Mouse (Mus musculus): ENCODE results near the gene Hist1h3a. TPM values are rescaled to one million over a fixed set of nuclear protein-coding genes. Genes with fewer than 3 reads are reported as not detected.
"Not testable (repeated sequence)": the region's sequence is repeated elsewhere in the genome, so short reads cannot be mapped to it uniquely, and the experiment has no call there.

Hist1h3a gene
- total RNA-seq, 2 experiments from 2014 or later, result 27.5 to 33.9 TPM

DNA sequence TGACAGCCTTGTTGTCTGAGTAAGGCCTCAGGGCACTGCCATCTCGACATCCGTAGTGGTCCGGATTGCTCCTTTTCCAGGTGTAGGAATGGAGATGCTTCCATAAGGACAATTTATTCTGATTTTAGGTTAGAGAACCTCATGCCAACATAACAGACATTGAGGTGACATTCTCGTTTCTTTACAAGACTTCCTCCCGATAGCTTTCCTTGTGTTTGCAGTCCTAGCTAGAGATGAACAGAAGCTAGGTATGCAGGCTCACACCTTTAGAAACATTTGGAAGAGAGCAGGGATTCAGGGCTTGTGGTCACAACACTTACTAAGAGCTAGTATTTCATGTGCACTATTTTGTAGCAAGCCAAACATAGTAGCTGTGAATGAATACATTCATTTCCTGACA lies 19.0 kb downstream of the Hist1h3a start:
- DNase-seq (ENCODE audit: low spot score in 2 of 2), result no peak

DNA sequence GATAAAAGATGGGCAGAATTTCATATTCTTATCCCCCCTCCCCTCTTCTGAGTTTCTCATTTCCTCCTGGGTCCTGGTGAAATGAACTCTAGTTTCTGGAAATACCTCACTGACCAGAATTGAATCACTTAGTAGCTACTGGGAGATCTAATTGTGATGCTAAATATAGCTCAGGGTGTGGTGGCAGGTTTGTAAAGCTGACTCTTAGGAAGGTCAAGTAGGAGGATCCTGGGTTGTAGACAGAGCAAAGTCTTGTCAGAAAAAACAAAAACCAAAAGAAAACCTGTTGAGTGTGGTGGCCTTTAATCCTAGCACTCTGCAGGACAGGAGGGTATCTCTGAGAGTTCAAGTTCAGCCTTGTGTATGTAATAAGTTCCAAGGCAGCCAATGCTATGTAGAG lies 20.2 kb downstream of the Hist1h3a start:
- no peak for DNase-seq (ENCODE audit: low spot score in 2 of 2)

DNA sequence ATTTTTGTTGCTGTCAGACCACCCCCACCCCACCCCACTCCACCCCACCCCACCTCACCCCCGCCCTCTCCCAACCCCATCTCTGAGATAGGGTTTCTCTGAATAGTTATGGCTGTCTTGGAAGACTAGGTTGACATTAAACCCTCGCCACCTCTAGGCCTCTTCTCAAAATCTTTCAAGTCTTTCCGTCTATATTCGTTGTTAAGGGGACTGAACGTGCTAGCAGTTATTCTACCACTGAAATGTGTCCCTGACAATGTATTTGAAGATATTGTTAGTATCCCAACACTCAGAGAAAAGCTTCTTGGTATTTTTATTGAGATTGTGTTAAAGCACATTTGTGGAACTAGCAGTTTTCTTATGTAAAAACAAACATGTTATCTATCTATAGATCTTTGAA lies 21.3 kb downstream of the Hist1h3a start:
- no peak for DNase-seq (ENCODE audit: low spot score in 2 of 2)

DNA sequence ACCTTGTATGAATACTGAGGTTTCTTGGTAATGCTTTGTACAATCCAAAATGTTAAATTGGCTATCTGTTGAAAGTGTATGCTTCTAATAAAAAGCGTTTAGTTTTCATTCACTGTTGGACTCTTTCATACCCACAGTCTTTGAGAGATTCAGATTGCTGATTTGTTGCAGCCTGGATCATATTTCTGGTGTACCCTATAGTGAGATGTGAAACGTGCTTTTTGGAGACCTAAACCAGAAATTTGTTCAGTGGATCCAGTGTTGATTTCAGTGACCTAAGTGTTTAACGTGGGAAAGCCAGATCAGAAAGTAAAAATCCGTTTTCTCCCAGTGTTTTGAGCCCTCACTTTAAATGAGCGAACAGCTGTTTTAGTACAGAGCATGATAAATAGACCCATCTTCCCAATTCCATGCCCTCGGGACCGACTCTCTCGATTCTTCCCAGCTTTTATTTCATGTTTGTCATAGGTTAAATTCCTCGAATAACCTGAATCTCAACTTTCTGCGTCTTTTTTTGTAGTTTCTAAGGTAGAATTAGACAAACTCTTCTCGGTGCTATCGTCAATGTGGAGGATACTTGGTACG lies 21.8 kb downstream of the Hist1h3a start:
- DNase-seq (ENCODE audit: low spot score in 2 of 2), result no peak

DNA sequence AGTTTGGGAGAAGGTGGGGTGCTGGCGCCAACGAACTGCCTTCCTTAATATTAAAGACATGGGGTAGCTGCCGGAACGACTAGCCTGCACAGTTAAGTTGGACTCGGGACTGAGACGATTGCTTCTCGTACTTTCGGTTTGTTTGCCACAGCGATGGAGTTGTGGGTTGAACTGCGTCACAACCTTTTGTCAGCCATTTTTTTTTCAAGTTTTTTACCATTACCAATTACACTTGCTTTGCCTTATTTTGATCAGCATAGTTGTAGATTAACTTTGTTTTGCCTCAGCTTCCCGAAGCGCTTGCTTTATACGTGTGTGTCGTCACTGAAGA lies 22.3 kb downstream of the Hist1h3a start:
- DNase-seq (ENCODE audit: low spot score in 2 of 2), result no peak

DNA sequence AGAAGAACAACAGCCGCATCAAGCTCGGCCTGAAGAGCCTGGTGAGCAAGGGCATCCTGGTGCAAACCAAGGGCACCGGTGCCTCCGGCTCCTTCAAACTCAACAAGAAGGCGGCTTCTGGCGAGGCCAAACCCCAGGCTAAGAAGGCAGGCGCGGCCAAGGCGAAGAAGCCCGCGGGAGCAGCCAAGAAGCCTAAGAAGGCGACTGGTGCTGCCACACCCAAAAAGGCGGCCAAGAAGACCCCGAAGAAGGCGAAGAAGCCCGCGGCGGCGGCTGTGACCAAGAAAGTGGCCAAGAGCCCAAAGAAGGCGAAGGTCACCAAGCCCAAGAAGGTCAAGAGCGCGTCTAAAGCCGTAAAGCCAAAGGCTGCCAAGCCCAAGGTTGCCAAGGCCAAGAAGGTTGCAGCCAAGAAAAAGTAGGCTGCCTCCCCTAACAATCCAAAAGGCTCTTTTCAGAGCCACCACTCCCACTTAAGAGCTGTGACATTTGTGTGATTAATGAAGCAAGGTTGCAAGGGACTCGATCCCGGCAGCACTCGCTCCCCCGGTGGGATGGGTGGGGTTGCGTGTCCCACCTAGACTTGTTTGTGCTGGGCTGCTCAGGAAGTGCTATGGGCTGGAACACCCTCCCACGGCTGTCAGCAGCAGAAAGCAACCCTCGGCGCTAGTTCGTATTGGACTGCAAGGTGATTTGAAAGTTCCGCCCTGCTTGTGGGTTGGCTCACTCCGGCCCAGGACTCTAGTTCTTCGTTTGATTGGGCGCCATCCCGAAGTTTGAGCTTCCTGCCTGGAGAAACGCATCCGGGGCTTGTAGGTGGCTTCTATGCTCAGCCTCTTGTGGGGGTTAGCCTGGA lies 22.9 kb downstream of the Hist1h3a start:
- peak; percentile 94 to 98 for DNase-seq (ENCODE audit: low spot score in 2 of 2)

DNA sequence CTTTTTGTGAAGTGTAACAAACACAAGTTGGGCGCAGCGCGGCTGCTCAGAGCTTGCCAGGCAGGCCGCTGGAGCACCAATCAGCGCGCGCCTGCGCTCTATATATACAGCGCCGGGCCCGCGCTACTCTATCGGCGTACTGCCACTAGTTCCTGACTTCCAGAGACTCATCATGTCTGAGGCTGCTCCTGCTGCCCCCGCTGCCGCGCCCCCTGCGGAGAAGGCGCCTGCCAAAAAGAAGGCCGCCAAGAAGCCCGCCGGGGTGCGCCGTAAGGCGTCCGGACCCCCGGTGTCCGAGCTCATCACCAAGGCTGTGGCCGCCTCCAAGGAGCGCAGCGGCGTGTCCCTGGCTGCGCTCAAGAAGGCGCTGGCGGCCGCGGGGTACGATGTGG lies 23.5 kb downstream of the Hist1h3a start, which contains the start of gene Hist1h1c:
Gene Hist1h1c, plus strand, starts transcription at position 132 of the 392 bp plus-strand sequence.
- peak; percentile 76 to 89 for DNase-seq (ENCODE audit: low spot score in 2 of 2)

DNA sequence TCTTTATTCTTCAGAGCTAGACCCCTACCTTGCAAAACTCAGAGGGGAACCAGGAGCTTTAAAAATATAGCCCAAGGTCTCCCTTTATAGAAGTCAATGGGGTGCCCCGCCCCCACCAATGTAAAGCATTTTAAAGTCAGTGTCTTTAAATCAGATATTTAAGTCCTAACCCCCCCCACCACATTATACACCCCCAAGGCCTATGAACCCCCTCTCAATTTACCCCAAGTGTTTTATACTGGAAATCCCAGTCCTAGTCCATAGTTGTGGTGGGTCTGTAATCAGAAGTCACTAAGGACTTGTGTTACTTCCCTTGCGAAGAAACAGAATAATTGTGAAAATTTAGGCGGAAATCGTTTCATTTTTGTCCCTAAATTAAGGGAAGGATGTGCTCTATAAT lies 24.1 kb downstream of the Hist1h3a start:
- DNase-seq (ENCODE audit: low spot score in 2 of 2), result no peak

DNA sequence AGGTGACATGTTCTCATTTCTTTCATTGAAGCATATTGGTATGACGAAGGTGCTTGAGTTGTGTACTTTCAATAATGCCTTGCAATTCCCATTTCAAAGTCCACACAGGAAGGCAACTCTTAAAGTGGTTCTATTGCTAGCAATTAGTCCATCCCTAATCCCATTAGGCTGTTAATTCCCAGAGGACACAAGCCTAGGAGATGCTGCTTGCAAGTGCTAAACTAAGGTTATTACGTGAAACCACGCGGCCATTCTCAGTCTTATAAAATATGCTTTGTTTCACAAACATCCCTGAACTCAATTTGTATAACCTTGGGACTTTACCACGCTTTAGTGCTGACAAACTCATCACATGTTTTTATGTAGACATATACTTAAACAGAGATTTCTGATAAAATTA lies 25.1 kb downstream of the Hist1h3a start:
- no peak for DNase-seq (ENCODE audit: low spot score in 2 of 2)

DNA sequence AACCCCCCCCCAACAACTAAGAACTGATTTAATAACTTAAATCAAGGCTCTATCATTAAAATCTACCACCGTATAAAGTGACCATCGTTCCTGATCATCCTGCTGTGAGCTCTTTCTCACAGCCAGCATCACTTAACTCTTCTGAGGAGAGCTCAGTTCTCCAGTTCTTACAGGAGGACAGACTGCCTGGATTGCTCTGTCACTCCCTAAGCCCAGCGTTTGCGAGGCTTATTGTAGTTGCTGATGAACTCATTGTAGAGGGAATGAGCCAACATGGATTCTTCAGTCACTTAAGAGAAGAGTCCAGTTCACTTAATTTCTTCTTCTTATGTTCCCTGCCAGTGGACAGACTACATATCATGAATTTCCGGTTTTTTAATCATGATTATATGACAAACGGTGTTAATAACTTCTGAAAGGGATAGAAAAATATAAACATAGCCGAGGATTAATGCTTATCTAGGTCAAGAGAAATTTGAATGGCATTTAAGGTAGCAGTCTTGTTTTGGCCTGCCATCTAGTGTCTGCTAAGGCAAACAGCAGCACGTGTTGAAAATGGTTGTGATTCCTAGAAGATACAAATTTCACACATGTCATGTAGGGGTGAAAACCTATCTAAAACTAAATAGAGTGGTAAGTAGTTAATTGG lies 29.9 kb downstream of the Hist1h3a start:
- DNase-seq (ENCODE audit: low spot score in 2 of 2), result peak in 1 of 2 experiments; percentile 66

DNA sequence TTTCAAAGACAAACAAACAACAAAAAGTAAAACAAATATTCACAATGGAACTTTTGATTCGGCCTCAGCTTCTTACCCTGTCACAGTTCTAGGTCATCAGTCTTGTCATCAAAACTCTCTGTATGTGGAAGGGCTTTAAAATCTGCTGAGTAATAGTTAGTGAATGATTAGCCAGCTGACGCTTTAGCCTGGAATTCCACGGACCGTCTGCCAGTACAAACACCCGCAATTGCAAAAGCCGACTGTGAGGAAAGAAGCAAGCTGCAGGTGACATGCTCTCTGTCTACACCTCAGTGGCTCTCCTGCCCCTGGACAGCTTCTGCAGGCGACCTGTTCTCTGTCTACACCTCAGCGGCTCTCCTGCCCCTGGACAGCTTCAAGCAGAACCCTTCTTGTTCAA lies 31.7 kb downstream of the Hist1h3a start:
- DNase-seq (ENCODE audit: low spot score in 2 of 2), result no peak

DNA sequence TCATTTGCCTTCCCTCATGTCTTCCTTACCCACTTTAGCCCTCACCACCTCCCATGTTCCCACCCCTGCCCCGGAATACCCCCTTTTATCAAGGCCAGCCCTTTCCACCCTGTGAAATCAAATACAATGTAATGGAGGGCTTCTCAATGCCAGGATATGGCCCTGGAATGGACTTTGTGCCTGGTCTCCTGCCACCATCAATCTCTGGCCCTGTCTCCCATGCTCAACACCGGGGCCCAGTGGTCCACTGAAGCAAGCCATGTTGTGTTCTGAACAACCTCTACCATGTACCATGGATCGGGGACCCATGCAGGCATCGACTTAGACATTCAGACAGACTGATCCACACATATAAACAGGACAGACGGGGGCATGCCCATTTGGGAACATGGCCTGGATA lies 32.5 kb downstream of the Hist1h3a start:
- no peak for DNase-seq (ENCODE audit: low spot score in 2 of 2)

DNA sequence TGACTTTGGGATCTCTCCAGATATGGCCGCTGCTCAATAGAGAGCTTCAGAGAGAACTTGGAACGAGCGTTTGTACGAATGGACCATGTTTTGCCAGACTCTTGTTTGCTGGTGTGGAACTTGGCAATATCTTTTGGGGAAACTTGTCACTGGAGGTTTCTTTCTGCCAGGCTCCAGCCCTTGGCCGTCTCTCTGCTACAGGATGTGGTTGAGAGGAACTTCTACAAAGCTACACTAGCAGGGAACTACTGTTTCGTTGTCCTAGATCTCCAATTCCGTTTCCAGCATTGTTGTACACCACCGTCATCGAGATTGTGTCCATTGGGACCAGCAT lies 33.0 kb downstream of the Hist1h3a start:
- DNase-seq (ENCODE audit: low spot score in 2 of 2), result no peak

DNA sequence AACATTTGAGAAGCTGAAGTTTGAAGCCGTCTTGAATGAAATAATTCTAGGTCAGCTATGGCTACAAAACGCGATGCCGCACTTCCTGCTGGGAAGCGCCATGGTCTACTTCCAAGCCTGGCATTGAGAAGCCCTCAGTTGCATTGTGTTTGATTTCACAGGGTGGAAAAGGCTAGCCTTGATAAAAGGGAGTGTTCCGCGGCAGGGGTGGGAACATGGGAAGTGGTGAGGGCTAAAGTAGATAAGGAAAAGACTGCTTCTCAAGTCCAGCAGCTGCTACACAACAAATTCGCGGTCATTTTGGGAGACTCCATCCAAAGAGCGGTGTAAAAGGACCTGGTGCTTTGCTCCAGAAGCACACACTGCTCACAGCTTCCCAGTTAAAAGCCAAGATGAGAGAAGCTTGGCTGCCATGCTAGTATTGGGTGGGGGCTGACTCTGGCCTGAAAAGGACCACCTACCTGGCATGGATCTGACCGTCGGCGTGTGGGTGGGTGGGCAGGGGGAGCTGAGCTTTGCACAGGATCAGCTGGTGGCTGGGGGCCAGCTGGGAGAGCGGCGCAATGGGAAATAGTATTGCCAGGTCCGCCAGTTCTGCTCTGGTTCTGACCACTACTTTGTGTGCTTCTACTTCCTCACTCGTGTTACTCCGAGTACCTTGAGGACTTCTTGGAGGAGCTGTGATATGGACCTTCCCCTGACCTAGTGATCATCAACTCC lies 33.6 kb downstream of the Hist1h3a start:
- DNase-seq (ENCODE audit: low spot score in 2 of 2), result no peak

DNA sequence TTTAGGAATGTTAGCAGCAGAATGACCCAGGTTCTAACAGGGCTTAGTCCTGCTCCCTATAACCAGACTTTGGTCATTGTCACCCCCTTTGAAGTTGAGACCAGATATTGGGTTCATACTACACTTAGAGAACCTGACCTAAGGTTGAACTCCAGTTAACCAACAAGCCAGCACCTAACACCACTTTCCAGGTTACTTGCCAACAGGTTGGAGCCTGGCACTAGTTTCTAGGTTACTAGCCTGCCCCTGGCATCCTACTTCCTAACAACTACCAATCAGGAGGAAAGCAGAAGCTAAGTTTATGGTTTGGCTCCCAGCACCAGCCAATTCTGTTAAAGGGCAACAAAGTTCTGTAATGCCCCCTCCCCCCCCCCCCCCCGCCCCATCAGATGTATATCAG lies 37.0 kb downstream of the Hist1h3a start:
- no peak for DNase-seq (ENCODE audit: low spot score in 2 of 2)

DNA sequence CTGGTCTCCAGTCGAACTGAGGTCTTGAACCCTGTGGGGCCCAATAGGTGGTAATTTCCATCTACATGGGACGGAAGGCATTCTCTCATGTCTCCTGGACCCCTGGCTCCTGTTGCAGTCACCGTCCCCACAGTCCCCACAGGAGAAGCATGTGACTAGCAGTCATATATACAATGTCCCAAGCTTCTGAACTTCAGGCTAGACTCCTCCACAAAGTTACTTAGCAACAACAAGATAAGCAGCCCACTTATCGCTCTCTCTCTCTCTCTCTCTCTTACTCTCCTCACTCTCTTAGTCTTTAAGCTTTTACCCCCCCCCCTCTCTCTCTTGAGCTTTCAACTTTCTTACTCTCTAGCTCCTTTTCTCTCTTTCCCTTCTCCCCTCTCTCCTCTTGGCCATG lies 37.9 kb downstream of the Hist1h3a start:
- DNase-seq (ENCODE audit: low spot score in 2 of 2), result no peak

DNA sequence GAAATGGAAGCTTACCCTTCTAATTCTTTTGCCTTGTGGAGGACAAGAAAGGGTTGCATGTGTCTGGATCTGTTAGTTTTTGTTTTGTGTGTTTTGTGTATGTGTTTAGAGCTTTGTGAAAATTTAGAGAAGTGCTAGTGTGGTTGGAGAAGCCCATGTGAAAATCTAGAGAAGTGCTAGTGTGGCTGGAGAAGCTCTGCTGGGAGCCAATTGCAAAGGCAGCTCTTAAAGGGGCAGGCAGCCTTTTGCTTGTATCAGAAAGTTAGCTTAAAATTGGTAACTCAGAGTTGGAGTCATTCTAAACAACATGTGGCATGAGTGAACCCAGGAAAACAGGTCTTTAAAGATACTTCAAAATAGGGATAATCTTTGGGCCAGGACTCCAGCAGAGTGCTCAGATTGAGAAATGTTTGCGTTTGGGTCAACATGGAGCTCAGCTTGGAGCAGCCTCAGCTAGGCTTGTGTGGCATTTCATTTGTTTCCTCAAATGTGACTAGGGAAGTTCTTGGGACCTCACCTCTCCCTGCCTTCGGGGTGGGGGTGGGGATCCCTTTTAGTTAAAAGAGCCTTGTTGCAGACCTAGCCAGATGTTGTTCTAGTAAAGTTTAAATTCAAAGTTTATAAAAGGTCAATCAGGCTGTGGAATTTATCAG lies 44.5 kb downstream of the Hist1h3a start:
- not testable (repeated sequence) for DNase-seq (ENCODE audit: low spot score in 2 of 2)

DNA sequence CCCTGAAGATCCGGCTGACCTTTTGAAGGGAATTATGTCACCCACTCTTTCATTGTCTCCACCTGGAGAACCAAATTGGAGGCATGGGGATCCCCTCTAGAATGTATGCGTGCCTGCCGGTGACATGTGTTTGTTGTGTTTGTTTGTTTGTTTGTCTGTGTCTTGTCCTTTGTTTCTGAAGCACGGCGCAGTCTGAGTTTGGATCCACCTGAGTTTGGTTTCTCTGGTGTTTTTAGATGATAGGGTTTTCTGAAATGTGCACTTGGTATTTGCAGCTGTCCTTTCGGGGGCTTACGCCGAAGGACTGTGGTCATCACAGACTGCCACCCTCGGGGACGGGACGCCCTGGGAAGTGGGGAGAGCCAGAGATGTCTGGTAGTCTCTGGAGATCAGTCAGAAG lies 45.0 kb downstream of the Hist1h3a start:
- no peak for DNase-seq (ENCODE audit: low spot score in 2 of 2)

DNA sequence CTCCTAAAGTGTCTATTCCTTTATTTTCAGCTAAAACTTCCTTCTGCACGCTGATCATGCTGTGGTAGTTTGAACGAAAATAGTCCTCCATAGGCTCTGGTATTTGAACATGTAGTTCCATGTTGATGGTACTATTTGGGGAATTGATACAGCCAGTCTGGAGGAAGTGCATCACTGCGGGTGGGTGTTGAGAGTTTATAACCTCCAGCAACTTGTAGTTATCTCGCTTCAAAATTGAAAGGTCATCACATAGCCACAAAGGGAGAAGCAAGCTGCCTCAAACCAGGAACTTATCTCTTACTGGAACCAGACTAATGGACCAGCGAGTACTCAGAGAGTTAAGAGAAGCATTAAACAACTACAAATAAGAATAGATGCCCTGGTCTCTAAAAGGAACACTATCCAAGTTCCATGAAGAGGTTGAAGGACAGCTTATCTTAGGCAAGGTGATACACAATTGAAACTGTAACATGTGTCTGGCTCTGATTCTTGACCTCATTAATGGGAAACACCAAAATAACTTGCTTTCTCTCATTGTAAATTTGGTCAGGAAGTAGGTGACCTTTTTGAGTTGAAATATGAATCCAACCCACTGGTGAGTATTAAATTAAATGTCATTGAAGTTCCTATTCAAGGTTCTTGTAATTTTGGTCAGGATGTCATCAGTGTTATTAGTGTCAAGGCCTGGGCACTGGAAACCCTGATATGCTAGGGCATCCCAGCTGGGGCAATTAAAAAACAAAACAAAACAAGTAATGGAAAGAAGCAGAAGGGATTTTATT lies 45.7 kb downstream of the Hist1h3a start:
- DNase-seq (ENCODE audit: low spot score in 2 of 2), result no peak
